13 mouse cellular contexts compared by ENCODE assay signal in the genomic region with DNA sequence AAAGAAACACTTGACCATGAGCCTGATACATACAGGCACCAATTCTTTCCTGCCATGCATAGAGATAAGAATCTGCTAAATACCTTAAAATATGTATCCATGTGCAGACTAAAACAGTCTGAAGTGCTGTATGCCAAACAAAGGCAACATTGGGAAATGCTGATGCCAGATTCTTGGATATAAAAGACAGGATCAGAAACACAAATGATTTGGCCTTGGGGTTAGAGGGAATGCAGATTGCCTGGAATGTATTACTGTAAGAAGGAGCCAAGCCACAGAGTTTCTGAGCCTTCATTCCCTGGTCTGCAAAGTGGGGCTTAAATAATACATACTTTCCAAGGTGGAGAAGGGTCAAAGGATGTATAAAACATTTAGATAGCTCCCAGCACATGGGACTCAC.
"Had no signal": no experiment of that assay in that cellular context is flagged by ENCODE, and none has a peak within 500 bp of the region (broad histone marks: within the 10 kb centered on the region; RNA-seq: fewer than 3 reads in every experiment).

No protein-coding gene starts in this region.

- H3K4me2 ChIP-seq: liver, embryonic 13.5 days; midbrain, embryonic 12.5 days had no signal

- H3K27ac ChIP-seq: layer of hippocampus, adult 2 months; left cerebral cortex, adult 2 months; liver, embryonic 13.5 days; midbrain, embryonic 12.5 days had no signal

- H3K4me1 ChIP-seq: liver, embryonic 13.5 days; midbrain, embryonic 12.5 days had no signal

- H3K9me3 ChIP-seq: liver, embryonic 13.5 days; midbrain, embryonic 12.5 days had no signal

- H3K9ac ChIP-seq: liver, embryonic 13.5 days; midbrain, embryonic 12.5 days had no signal

- DNase-seq: kidney, adult 9 months; kidney, postnatal 14 days; layer of hippocampus, adult 9-11 months; layer of hippocampus, postnatal 36 days; liver, embryonic 13.5 days; lung, adult 2 months; lung, postnatal 14 days; lung, postnatal 4 days; thymus, adult 18-20 months; thymus, postnatal 36 days had no signal

- H3K27me3 ChIP-seq: liver, embryonic 13.5 days; midbrain, embryonic 12.5 days had no signal

- H3K36me3 ChIP-seq: liver, embryonic 13.5 days; midbrain, embryonic 12.5 days had no signal

- H3K4me3 ChIP-seq: layer of hippocampus, adult 2 months; left cerebral cortex, adult 2 months; liver, embryonic 13.5 days; midbrain, embryonic 12.5 days had no signal
